Mouse (Mus musculus) CH12.LX (cell line): ENCODE results near the gene Ltk. TPM values are rescaled to one million over a fixed set of nuclear protein-coding genes. Genes with fewer than 3 reads are reported as not detected.

Experiments
- DNase-seq: peaks from one replicate; pipeline ENCODE4 v3.0.0-alpha.2; 2013; ENCODE audit errors: extremely low read depth
- H3K27ac ChIP-seq: 2 replicates; pipeline ENCODE4 v1.5.1; 2012; ENCODE audit warnings: low read depth, mild to moderate bottlenecking, control low read depth, moderate library complexity; ENCODE audit not compliant: insufficient read depth
- H3K27me3 ChIP-seq: replicated peaks from 2 replicates; pipeline ENCODE3; 2012; ENCODE audit warnings: inconsistent platforms
- H3K36me3 ChIP-seq, 2 experiments: replicated peaks in 1 of 2; 2 replicates each; pipeline versions ENCODE3 to v1.6.1; 2012; ENCODE audit warnings: inconsistent platforms in 1 of 2, low read length in 1 of 2, mild to moderate bottlenecking in 1 of 2, mixed read lengths in 1 of 2, moderate library complexity in 1 of 2; ENCODE audit not compliant: control insufficient read depth in 1 of 2, insufficient read depth in 1 of 2
- H3K4me1 ChIP-seq, 2 experiments: 2 replicates each; pipeline ENCODE4 v1.6.1; 2012; ENCODE audit warnings: inconsistent platforms in 1 of 2, moderate library complexity in 1 of 2; ENCODE audit not compliant: insufficient read depth in 2 of 2, control insufficient read depth in 1 of 2
- H3K4me2 ChIP-seq: 2 replicates; pipeline ENCODE4 v1.6.1; 2012; ENCODE audit warnings: low read depth, mild to moderate bottlenecking, control low read depth; ENCODE audit not compliant: poor library complexity, insufficient read depth, severe bottlenecking
- H3K4me3 ChIP-seq, 3 experiments: fragments of 150-350 bp in 1 of 3; sonication (generic) in 1 of 3; replicated peaks in 1 of 3; 2 replicates each; pipeline versions ENCODE3 to v1.5.1; 2011 to 2012; ENCODE audit warnings: low read depth in 2 of 3, low read length in 2 of 3, mild to moderate bottlenecking in 2 of 3, moderate library complexity in 2 of 3, control low read depth in 1 of 3, improper control_type of control experiment in 1 of 3, inconsistent platforms in 1 of 3, mixed read lengths in 1 of 3; ENCODE audit not compliant: poor library complexity in 1 of 3
- H3K79me2 ChIP-seq: replicated peaks from 2 replicates; pipeline ENCODE4 v1.6.1; 2012; ENCODE audit warnings: mild to moderate bottlenecking, moderate library complexity; ENCODE audit not compliant: control insufficient read depth, poor library complexity, insufficient read depth, severe bottlenecking; ENCODE audit errors: extremely low read depth
- H3K9ac ChIP-seq: 2 replicates; pipeline ENCODE4 v1.6.1; 2012; ENCODE audit warnings: low read depth, mild to moderate bottlenecking, control low read depth, moderate library complexity; ENCODE audit not compliant: insufficient read depth
- H3K9me3 ChIP-seq: replicated peaks from 2 replicates; pipeline ENCODE3; 2012; ENCODE audit warnings: low read length, inconsistent platforms, mixed read lengths
- CHD1 ChIP-seq: IDR thresholded peaks from 2 replicates; pipeline ENCODE4 v1.6.1; 2012; ENCODE audit warnings: low read depth, low read length, improper control_type of control experiment, inconsistent platforms
- CHD2 ChIP-seq: IDR thresholded peaks from 2 replicates; pipeline ENCODE4 v1.6.1; 2011; ENCODE audit warnings: low read length, improper control_type of control experiment
- ELF1 ChIP-seq: IDR thresholded peaks from 2 replicates; pipeline ENCODE4 v1.6.1; 2014; ENCODE audit warnings: low read depth, mild to moderate bottlenecking, inconsistent platforms, low read length, improper control_type of control experiment
- EP300 ChIP-seq: IDR thresholded peaks from 2 replicates; pipeline ENCODE4 v1.6.1; 2011; ENCODE audit warnings: low read length, improper control_type of control experiment
- ETS1 ChIP-seq: conservative IDR thresholded peaks from 2 replicates; pipeline ENCODE4 v1.6.1; 2012; ENCODE audit warnings: low read depth, mild to moderate bottlenecking, inconsistent platforms, low read length, improper control_type of control experiment, moderate library complexity
- GABPA ChIP-seq: IDR thresholded peaks from 2 replicates; pipeline ENCODE4 v1.6.1; 2012; ENCODE audit warnings: low read depth, low read length, improper control_type of control experiment, inconsistent platforms; ENCODE audit not compliant: insufficient replicate concordance
- HCFC1 ChIP-seq: IDR thresholded peaks from 2 replicates; pipeline ENCODE4 v1.6.1; 2012; ENCODE audit warnings: low read depth, mild to moderate bottlenecking, inconsistent platforms, low read length, improper control_type of control experiment
- IRF4 ChIP-seq: IDR thresholded peaks from 2 replicates; pipeline ENCODE4 v1.6.1; 2014; ENCODE audit warnings: low read depth, mild to moderate bottlenecking, inconsistent platforms, low read length, improper control_type of control experiment
- JUN ChIP-seq: IDR thresholded peaks from 2 replicates; pipeline ENCODE4 v1.6.1; 2011; ENCODE audit warnings: low read depth, mild to moderate bottlenecking, low read length, improper control_type of control experiment, moderate library complexity; ENCODE audit not compliant: insufficient read depth
- JUND ChIP-seq: conservative IDR thresholded peaks from 2 replicates; pipeline ENCODE4 v1.6.1; 2011; ENCODE audit warnings: low read depth, low read length, improper control_type of control experiment
- KAT2A ChIP-seq: IDR thresholded peaks from 2 replicates; pipeline ENCODE4 v1.6.1; 2012; ENCODE audit warnings: low read length, improper control_type of control experiment, inconsistent platforms; ENCODE audit not compliant: insufficient replicate concordance
- MAFK ChIP-seq: IDR thresholded peaks from 2 replicates; pipeline ENCODE4 v1.6.1; 2011; ENCODE audit warnings: low read length, improper control_type of control experiment; ENCODE audit not compliant: insufficient replicate concordance
- MAX ChIP-seq: IDR thresholded peaks from 2 replicates; pipeline ENCODE4 v1.6.1; 2011; ENCODE audit warnings: low read length, improper control_type of control experiment
- MXI1 ChIP-seq: IDR thresholded peaks from 2 replicates; pipeline ENCODE4 v1.6.1; 2011; ENCODE audit warnings: mild to moderate bottlenecking, low read depth, low read length, improper control_type of control experiment
- MYC ChIP-seq: IDR thresholded peaks from 2 replicates; pipeline ENCODE4 v1.6.1; 2011; ENCODE audit warnings: low read depth, mild to moderate bottlenecking, improper control_type of control experiment, low read length
- NELFE ChIP-seq: IDR thresholded peaks from 2 replicates; pipeline ENCODE4 v1.6.1; 2011; ENCODE audit warnings: low read depth, low read length, improper control_type of control experiment
- NRF1 ChIP-seq: IDR thresholded peaks from 2 replicates; pipeline ENCODE4 v1.6.1; 2014; ENCODE audit warnings: low read depth, mild to moderate bottlenecking, inconsistent platforms, low read length, improper control_type of control experiment, moderate library complexity
- POLR2A ChIP-seq: IDR thresholded peaks from 2 replicates; pipeline ENCODE4 v1.6.1; 2011; ENCODE audit warnings: low read depth, mild to moderate bottlenecking, improper control_type of control experiment, low read length
- POLR2AphosphoS2 ChIP-seq: IDR thresholded peaks from 2 replicates; pipeline ENCODE4 v1.6.1; 2011; ENCODE audit warnings: low read depth, low read length, improper control_type of control experiment
- RAD21 ChIP-seq: IDR thresholded peaks from 2 replicates; pipeline ENCODE4 v1.6.1; 2011; ENCODE audit warnings: low read depth, mild to moderate bottlenecking, low read length, improper control_type of control experiment, moderate library complexity
- SIN3A ChIP-seq: IDR thresholded peaks from 2 replicates; pipeline ENCODE4 v1.6.1; 2012; ENCODE audit warnings: low read length, improper control_type of control experiment, inconsistent platforms
- TBP ChIP-seq: conservative IDR thresholded peaks from 2 replicates; pipeline ENCODE4 v1.6.1; 2011; ENCODE audit warnings: low read depth, low read length, improper control_type of control experiment
- TCF12 ChIP-seq: IDR thresholded peaks from 2 replicates; pipeline ENCODE4 v1.6.1; 2014; ENCODE audit warnings: low read depth, mild to moderate bottlenecking, inconsistent platforms, low read length, improper control_type of control experiment
- UBTF ChIP-seq: IDR thresholded peaks from 2 replicates; pipeline ENCODE4 v1.6.1; 2012; ENCODE audit warnings: low read depth, mild to moderate bottlenecking, inconsistent platforms, low read length, improper control_type of control experiment, moderate library complexity
- USF1 ChIP-seq: IDR thresholded peaks from 2 replicates; pipeline ENCODE4 v1.6.1; 2014; ENCODE audit warnings: low read depth, mild to moderate bottlenecking, inconsistent platforms, low read length, improper control_type of control experiment
- USF2 ChIP-seq: conservative IDR thresholded peaks from 2 replicates; pipeline ENCODE4 v1.6.1; 2011; ENCODE audit warnings: low read depth, low read length, improper control_type of control experiment
- ZC3H11A ChIP-seq: IDR thresholded peaks from 2 replicates; pipeline ENCODE4 v1.6.1; 2012; ENCODE audit warnings: low read depth, mild to moderate bottlenecking, inconsistent platforms, low read length, improper control_type of control experiment
- ZMIZ1 ChIP-seq: IDR thresholded peaks from 2 replicates; pipeline ENCODE4 v1.6.1; 2012; ENCODE audit warnings: low read depth, mild to moderate bottlenecking, inconsistent platforms, low read length, improper control_type of control experiment
- dilution Hi-C: fragments of 300-500 bp; cut with MboI; formaldehyde crosslinking; loops from 2 replicates; pipeline ENCODE4 v1.14.3; 2020; ENCODE audit warnings: low sequenced_read_pairs; ENCODE audit not compliant: extremely low pct_unique_long_range_greater_than_20kb, extremely low pct_ligation_motif_present
- in situ Hi-C: fragments of 300-500 bp; cut with MboI; formaldehyde crosslinking; loops from 3 replicates; pipeline ENCODE4 v1.14.3; 2019; ENCODE audit warnings: low sequenced_read_pairs, low pct_ligation_motif_present, low pct_unique_long_range_greater_than_20kb, mixed read lengths
- polyA plus RNA-seq: library from polyadenylated mRNA; unstranded; fragments of >175 nt; gene quantifications from 2 replicates; pipeline ENCODE4 v1.2.1, GENCODE M21; 2012; ENCODE audit warnings: low read depth; ENCODE audit not compliant: insufficient read length
- total RNA-seq, 2 experiments: library from RNA; depleted of rRNA; stranded (reverse); fragments of 300-350 nt in 1 of 2; fragments of >200 nt in 1 of 2; gene quantifications; 2 replicates each; pipeline ENCODE4 v1.2.3; 2012 to 2014

Gene Ltk
- total and polyA plus RNA-seq, 3 experiments = 0.10 to 2.3 TPM; not detected in 1

- H3K4me2 ChIP-seq = peak within 1 kb of the TSS; percentile 94
- peak within 1 kb of the TSS; percentile 66 to 95 (median 75) for H3K4me3 ChIP-seq
- H3K79me2 ChIP-seq = peaks cover 14% of the 10 kb centered on the region; the same call in 1 of the 2 replicates
- TF ChIP-seq POLR2A (peak; percentile 99), JUN (no peak), POLR2AphosphoS2 (no peak), ETS1 (no peak), ELF1 (peak; percentile 76; the same call in 1 of the 2 replicates), IRF4 (no peak), CHD2 (no peak), ZC3H11A (no peak), MAX (peak; percentile 77; the same call in 1 of the 2 replicates), HCFC1 (peak; percentile 81), EP300 (no peak), ZMIZ1 (peak; percentile 93), UBTF (no peak), MAFK (no peak), NELFE (peak; percentile 98), RAD21 (no peak), MXI1 (peak; percentile 27; the same call in 1 of the 2 replicates), CHD1 (no peak), SIN3A (peak; percentile 83), USF2 (no peak), GABPA (no peak), JUND (no peak), TCF12 (peak; percentile 98), MYC (no peak), KAT2A (peak; percentile 57; the same call in 1 of the 2 replicates), TBP (peak; percentile 94), NRF1 (peak; percentile 43; the same call in 1 of the 2 replicates), USF1 (no peak)
- peaks cover 12 to 32% of the 10 kb centered on the region in 2 experiments for H3K36me3 ChIP-seq
- H3K4me1 ChIP-seq = peaks cover 0 to 14% of the 10 kb centered on the region in 2 experiments; a peak in 2 of 4 replicates
- dilution Hi-C loops = no loop called here
- DNase-seq = peak; percentile 73
- H3K27ac ChIP-seq = peak within 1 kb of the TSS; percentile 5; the same call in 1 of the 2 replicates
- peak within 1 kb of the TSS; percentile 62 for H3K9ac ChIP-seq
- in situ Hi-C loops = no loop called here
- H3K9me3 ChIP-seq = peaks cover 3% of the 10 kb centered on the region
- no peaks in the 10 kb centered on the region for H3K27me3 ChIP-seq
Measured at GRCm38 (mm10) chr2:119787206-119787883, 27.1 kb upstream of the Ltk start, which contains the start of gene Rpap1. Rpap1 (minus strand) TSS chr2:119787537.
